Mouse (Mus musculus): ENCODE measurements at regions not wholly inside any gene's neighbourhood (a gene's known extent, or its start where the extent isn't known, plus 50 kb on each side); places are given as distances from the start of the nearest gene placed in this dataset.

GRCm38 (mm10) chr1:76402854-76403253 is 856.8 kb downstream of the Slc4a3 start:
- intact Hi-C loops (cut with DNase I; ENCODE audit: low total_unique reads), result no loop called here
- no peak for DNase-seq

DNA sequence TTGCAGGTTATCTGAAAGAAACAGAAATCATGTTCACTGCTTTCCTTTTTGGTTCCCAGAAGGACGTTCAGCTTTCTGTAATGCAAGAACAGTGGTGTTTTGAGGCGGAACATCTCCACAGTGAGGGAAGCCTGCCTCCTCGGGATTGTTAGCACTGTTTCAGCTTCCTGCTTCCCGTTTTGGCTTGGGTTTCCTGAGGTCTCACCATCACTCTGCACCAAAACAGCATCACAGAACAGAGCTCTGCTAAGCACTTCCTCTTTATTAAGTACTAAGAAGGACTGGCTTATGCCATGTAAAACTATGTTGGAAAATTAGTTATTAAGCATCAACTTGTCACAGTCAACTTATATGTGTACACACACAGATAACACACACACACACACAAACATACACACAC is 857.9 kb downstream of the Slc4a3 start:
- intact Hi-C loops (cut with DNase I; ENCODE audit: low total_unique reads), result no loop called here

DNA sequence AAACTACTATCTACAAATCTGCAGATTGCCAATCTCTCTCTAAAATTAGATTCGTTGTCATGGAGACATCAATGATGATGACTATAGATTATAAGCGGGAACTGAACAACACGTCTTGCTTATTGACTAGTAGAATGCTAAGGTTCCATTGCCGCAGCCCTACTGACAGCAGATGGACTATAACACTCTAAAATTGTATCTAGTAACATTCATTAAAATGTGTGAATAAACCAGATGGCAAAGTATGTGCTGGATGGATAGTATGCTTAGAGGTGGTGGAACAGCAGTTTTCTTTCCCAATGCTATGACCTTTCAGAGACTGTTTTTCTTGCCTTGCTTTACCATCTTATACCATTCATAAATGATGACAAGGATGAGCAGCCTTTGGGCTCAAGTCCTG is 864.7 kb downstream of the Slc4a3 start:
- intact Hi-C loops (cut with DNase I; ENCODE audit: low total_unique reads), result no loop called here
- DNase-seq, result no peak

More for the DNA sequence above, 857.9 kb downstream of the Slc4a3 start:
- DNase-seq, result no peak

DNA sequence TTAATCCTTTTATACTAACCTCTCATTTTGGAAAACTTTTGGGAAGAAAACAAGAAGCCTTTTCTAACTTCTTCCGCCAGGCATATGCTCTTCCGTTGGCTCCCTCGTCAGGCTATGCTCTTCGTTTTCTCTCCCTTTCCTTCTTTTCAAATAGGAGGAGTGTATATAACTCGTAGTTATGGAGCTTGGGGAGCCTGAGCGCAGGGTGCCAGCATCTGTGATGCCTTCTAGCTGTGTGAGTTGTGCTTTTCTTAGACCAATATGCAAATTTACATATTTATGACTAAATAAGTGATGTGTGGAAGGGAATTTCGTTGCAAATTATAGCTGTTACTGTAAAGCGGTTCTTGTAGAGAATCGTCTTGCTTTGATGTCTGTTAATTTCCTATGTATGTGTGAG is 874.5 kb downstream of the Slc4a3 start:
- intact Hi-C loops (cut with DNase I; ENCODE audit: low total_unique reads), result no loop called here
- DNase-seq, result no peak

- intact Hi-C loops (cut with DNase I; ENCODE audit: low total_unique reads), result no loop called here
- no peak for DNase-seq
Measured at GRCm38 (mm10) chr1:76427439-76427838, 881.4 kb downstream of the Slc4a3 start.

DNA sequence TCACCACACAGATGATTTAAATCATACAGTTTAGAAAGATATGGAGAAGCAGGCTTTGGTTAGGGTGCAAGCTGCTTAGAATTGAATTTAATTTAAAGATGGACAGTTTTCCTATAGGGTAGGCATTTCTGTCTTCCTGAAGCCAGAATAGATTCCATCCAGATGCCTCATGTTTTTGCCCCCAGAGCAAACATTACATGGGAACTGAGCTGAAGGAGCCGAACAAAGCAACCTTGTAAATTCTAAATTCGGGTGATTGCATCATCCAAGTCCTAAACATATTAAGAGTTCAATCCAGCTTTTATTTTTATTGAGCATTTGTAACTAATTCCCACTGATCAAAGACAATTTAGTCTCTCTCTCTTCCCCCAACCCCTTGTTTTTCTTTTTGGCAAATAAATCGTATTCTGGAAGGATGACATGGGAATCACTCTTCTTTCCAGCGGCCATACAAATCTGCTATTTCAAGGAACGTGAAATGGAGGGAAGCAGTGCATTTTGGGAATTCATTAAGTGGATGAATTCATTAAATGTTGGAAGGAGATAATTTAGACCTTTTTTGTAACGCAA is 884.1 kb downstream of the Slc4a3 start:
- no peak for DNase-seq
- intact Hi-C loops (cut with DNase I; ENCODE audit: low total_unique reads), result no loop called here

- DNase-seq, result no peak
- intact Hi-C loops (cut with DNase I; ENCODE audit: low total_unique reads), result no loop called here
Measured at GRCm38 (mm10) chr1:76433481-76433941, 887.4 kb downstream of the Slc4a3 start.

DNA sequence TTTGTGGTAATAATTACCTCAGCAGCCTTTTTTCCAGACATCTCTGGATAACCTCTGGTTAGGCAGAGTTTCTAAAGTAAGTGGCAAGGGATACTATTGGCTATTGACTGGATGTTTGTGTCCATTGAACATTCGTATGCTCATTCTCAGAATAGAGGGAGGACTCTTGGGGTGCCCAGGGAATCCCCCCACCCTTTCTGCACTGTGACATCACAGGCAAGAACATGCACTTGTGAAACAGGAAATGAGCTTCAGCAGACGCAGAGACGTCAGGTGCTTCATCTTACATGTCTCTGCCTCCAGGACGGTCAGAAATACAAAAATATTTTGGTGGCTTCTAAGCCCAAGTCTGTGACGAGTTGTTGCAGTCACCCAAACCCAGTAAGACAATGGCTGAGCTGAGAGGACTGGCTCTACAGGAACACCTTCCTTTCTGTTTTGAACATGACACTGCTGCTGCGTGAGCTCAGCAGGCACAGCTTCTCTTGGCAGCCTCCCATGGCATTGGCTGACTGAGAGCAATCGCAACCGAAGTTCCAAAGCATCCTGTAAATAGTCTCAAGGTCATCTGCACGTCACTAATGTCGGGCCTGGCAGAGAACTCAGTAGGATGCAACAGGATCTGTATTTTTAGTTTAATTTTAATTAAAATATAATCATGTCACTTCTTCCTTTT is 904.6 kb downstream of the Slc4a3 start:
- intact Hi-C loops (cut with DNase I; ENCODE audit: low total_unique reads), result no loop called here
- peak; percentile 17 for DNase-seq

GRCm38 (mm10) chr1:76453160-76453710 is 907.2 kb downstream of the Slc4a3 start:
- DNase-seq, result no peak
- intact Hi-C loops (cut with DNase I; ENCODE audit: low total_unique reads), result no loop called here

DNA sequence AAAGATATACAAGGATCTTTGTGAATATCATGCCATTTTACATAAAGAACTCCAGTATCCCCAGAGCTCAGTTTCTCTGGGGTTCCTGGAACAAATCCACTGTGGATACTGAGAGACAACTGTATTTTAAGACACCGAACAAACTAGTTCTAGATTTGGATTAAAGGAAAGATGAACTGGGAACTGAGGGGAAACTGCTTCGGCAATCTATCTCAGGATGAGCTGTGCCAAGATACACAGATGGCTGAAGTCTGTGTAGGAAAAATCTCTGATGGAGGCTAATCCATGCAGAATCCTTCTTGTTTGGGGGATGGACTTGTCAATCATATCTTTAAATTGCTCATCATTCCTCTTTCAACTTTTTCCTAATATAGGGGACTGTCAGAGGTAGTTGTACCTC is 920.5 kb downstream of the Slc4a3 start:
- intact Hi-C loops (cut with DNase I; ENCODE audit: low total_unique reads), result no loop called here
- DNase-seq, result no peak

DNA sequence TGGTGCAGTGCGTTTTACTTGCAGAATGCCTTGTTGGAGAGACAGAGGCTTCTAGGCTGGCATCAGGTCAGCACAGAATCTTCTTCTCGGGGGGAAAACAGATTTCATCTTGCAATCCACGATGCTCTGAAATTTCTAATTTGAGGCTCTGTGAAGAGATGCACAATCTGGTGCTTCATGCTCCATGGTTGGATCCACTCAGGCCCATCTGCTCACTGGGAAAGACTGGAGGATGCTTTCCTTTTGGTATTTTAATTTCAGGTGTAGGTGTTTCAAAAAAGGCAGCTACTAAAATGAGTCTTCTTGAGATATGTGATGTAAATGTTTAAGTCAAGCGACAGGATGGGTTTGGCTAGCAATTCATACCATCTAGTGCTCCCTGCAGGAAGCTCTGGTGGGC is 938.1 kb downstream of the Slc4a3 start:
- DNase-seq, result no peak
- intact Hi-C loops (cut with DNase I; ENCODE audit: low total_unique reads), result no loop called here

- intact Hi-C loops (cut with DNase I; ENCODE audit: low total_unique reads), result no loop called here
- no peak for DNase-seq
Measured at GRCm38 (mm10) chr1:76487481-76487880, 941.4 kb downstream of the Slc4a3 start.

- DNase-seq, result no peak
- intact Hi-C loops (cut with DNase I; ENCODE audit: low total_unique reads), result no loop called here
Measured at GRCm38 (mm10) chr1:76489681-76490492, 943.8 kb downstream of the Slc4a3 start.

GRCm38 (mm10) chr1:76490719-76491118 is 944.7 kb downstream of the Slc4a3 start:
- intact Hi-C loops (cut with DNase I; ENCODE audit: low total_unique reads), result no loop called here
- no peak for DNase-seq

DNA sequence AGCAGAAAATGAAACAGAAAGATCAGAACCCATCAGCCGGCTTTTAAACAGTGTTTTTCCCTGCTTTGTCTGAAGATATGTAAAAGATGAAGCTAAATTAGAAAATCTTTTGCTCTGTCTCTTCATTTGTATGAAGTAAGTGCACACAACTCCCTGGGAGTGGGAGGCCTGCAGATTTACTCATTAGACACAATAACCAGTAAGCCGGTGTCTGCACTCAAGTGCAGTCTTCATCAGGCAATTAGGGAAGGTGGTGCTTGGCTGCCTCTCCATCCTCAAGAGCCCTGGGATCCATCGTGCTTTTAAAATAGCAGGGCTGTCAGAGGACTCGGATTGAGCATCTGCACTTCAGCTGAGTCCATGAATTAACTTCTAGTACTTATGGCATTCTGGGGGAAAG is 945.1 kb downstream of the Slc4a3 start:
- DNase-seq, result no peak
- intact Hi-C loops (cut with DNase I; ENCODE audit: low total_unique reads), result no loop called here

- DNase-seq, result no peak
- intact Hi-C loops (cut with DNase I; ENCODE audit: low total_unique reads), result no loop called here
Measured at GRCm38 (mm10) chr1:76505150-76505549, 959.1 kb downstream of the Slc4a3 start.

DNA sequence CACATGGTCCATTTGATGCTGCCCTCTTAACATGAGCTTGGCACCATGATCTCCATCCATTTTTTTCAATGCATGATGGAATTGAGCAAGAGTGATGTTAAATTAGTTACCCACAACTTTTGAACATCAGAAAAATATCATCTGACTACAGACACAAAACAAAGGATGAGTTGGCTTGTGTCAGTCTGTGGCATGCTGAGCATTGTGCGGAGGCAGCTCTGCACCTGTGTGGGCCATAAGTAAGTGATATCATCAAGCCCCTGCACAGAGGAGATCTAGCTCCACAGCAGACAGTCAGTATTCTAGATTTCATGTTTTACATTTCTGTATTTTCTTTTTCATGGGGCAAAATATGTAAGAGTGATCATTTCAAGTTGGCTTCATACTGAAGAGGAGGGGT is 962.8 kb downstream of the Slc4a3 start:
- DNase-seq, result no peak
- intact Hi-C loops (cut with DNase I; ENCODE audit: low total_unique reads), result no loop called here

GRCm38 (mm10) chr1:76509486-76509885 is 963.4 kb downstream of the Slc4a3 start:
- intact Hi-C loops (cut with DNase I; ENCODE audit: low total_unique reads), result no loop called here

DNA sequence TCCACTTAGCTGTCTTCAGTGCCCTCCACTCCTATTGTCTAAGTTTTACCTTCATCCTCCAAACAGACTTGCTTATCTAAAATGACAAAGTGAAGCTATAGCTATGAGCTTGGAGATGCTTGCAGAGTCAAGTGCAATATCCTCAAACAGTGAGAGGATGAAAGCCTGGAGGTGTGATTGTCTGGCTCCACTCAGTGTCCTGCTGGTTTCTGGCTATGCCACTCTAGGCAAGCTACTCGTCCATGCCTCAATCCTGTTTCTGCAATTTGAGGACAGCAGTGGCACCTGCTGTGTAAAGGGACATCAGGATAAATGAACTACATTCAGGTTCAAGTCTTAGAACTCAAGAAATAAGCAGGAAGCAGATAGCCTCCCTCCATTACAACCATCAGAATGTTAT is 966.1 kb downstream of the Slc4a3 start:
- intact Hi-C loops (cut with DNase I; ENCODE audit: low total_unique reads), result no loop called here

More at GRCm38 (mm10) chr1:76509486-76509885, 963.4 kb downstream of the Slc4a3 start:
- DNase-seq, result no peak

DNA sequence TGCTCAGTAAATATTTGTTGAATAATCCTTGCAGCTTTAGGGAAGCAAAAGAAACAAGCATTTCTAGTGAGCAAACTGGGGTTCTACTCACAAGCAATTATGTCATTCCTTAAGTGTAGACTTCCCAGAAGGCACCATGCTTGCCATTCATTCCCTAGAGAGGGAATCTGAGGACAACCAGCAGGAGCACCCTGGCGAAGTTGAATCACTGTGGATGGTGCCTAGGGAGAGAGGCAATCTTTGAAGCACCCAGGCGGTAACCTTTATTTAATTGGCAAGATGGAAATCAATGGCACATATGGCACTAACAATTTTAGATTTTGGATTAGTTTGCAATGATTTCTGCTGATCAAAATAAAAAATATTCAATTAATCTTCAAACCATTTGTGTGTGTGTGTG is 967.4 kb downstream of the Slc4a3 start:
- intact Hi-C loops (cut with DNase I; ENCODE audit: low total_unique reads), result no loop called here

More for the DNA sequence above, 966.1 kb downstream of the Slc4a3 start:
- DNase-seq, result no peak

More for the DNA sequence above, 967.4 kb downstream of the Slc4a3 start:
- DNase-seq, result no peak
